Mouse (Mus musculus): ENCODE measurements at regions not wholly inside any gene's neighbourhood (a gene's known extent, or its start where the extent isn't known, plus 50 kb on each side); places are given as distances from the start of the nearest gene placed in this dataset.

DNA sequence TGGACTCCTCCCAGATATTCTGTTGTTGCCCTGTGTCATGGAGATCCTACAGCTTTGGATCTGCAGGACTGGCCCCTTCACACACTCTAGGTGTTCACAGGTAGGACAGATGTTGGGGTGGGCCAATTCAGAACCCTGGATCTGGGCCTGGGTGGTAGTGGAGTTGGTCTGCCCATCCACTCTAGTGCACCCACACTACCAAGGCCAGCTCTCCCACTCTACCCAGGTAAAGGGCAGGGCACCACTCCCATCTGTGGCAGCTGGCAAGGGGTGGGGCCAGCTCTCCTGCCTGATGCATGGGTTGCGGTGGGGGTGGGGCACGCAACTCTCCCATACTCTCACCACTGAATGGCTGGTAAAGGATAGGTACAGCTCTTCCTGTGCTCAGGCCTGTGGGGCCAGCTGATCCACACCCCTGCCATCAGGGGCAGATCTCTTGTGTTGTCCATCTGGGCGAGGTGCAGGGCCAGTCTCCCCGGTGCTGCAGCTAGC, 76.5 kb downstream of the Gja1 start:
- H3K4me1 ChIP-seq (replicated peaks; ENCODE audit: control insufficient read depth, insufficient read depth, low read length), result no peaks in the 10 kb centered on the region
- H3K9ac ChIP-seq (replicated peaks; ENCODE audit: low read depth, low read length), result no peak overlapping the region
- no peak overlapping the region for H3K27ac ChIP-seq (ENCODE audit: low read length)
- WGBS, result 90% methylated on average over 4 of the region's 4 CpGs
- no peaks in the 10 kb centered on the region for H3K27me3 ChIP-seq (replicated peaks; ENCODE audit: control insufficient read depth, insufficient read depth, low read length)
- H3K4me2 ChIP-seq (ENCODE audit: low read length), result no peak overlapping the region
- H3K36me3 ChIP-seq (ENCODE audit: control insufficient read depth, insufficient read depth), result no peaks in the 10 kb centered on the region
- no peaks in the 10 kb centered on the region for H3K9me3 ChIP-seq (ENCODE audit: control insufficient read depth, low read length)
- H3K4me3 ChIP-seq (replicated peaks; ENCODE audit: low read length), result no peak overlapping the region
- ATAC-seq, result no peak

DNA sequence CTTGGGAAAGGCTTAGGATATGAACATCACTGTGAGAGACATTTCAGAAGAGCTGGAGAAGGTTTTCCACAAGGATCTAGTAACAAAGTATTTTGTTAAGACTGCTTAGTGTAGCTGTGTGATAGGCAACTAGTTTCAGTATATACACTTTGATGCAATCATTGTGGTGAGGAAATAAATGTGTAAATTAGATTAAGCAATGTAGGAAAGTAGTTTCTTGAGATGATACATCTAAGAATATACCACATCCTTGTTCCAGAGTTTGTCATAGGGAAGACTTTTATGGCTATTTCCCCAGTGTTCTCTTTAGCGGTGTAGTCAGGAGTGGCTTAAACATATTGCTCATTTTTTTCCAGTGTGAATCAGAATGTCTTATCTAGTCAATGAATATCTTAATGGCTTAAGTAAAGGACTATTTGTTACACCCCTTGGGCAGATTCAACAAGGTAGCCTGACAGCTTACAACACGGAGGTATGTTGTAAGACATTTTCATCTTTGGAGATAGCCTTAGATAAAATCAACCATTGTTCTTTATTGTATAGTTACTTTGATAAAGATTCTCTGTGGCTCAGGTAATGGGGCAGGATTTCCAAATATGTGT, 78.8 kb downstream of the Gja1 start:
- ATAC-seq, result no peak
- H3K4me1 ChIP-seq (replicated peaks; ENCODE audit: control insufficient read depth, insufficient read depth, low read length), result no peaks in the 10 kb centered on the region
- no peak overlapping the region for H3K4me3 ChIP-seq (replicated peaks; ENCODE audit: low read length)
- no peak overlapping the region for H3K4me2 ChIP-seq (ENCODE audit: low read length)
- H3K9ac ChIP-seq (replicated peaks; ENCODE audit: low read depth, low read length), result no peak overlapping the region
- no peak overlapping the region for H3K27ac ChIP-seq (ENCODE audit: low read length)
- 0 out of 2 replicates have a peak, but pooled peaks cover 2% of the 10 kb centered on the region for H3K9me3 ChIP-seq (ENCODE audit: control insufficient read depth, low read length)
- no peaks in the 10 kb centered on the region for H3K36me3 ChIP-seq (ENCODE audit: control insufficient read depth, insufficient read depth)
- H3K27me3 ChIP-seq (replicated peaks; ENCODE audit: control insufficient read depth, insufficient read depth, low read length), result no peaks in the 10 kb centered on the region
- WGBS, result 89% methylated on average over 2 of the region's 2 CpGs

DNA sequence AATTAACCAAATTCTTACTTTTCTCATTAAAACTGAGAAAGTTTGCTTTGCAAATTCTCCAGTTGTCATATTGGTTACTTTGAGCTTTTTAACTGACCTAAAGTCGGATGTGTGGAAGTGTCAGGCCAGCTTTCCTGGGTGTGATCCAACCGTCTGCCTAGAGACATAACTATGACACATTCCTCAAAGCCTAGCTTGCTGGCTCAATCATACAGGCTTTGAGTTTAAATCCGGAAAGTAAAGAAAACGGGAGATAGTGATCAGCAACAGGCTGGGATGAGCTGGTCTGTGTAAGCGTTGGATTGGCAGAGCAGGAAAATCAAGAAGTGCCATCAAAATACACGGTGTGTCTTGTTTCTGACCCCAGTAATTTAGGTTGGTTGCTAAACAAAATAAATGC, 91.4 kb downstream of the Gja1 start:
- H3K27ac ChIP-seq (ENCODE audit: low read length), result no peak overlapping the region
- WGBS, result 77% methylated on average over 6 of the region's 6 CpGs
- H3K36me3 ChIP-seq (ENCODE audit: control insufficient read depth, insufficient read depth), result no peaks in the 10 kb centered on the region
- no peak overlapping the region for H3K4me2 ChIP-seq (ENCODE audit: low read length)
- no peak overlapping the region for H3K4me3 ChIP-seq (replicated peaks; ENCODE audit: low read length)
- ATAC-seq, result no peak
- H3K9ac ChIP-seq (replicated peaks; ENCODE audit: low read depth, low read length), result no peak overlapping the region
- H3K9me3 ChIP-seq (ENCODE audit: control insufficient read depth, low read length), result no peaks in the 10 kb centered on the region
- H3K4me1 ChIP-seq (replicated peaks; ENCODE audit: control insufficient read depth, insufficient read depth, low read length), result no peaks in the 10 kb centered on the region
- no peaks in the 10 kb centered on the region for H3K27me3 ChIP-seq (replicated peaks; ENCODE audit: control insufficient read depth, insufficient read depth, low read length)

DNA sequence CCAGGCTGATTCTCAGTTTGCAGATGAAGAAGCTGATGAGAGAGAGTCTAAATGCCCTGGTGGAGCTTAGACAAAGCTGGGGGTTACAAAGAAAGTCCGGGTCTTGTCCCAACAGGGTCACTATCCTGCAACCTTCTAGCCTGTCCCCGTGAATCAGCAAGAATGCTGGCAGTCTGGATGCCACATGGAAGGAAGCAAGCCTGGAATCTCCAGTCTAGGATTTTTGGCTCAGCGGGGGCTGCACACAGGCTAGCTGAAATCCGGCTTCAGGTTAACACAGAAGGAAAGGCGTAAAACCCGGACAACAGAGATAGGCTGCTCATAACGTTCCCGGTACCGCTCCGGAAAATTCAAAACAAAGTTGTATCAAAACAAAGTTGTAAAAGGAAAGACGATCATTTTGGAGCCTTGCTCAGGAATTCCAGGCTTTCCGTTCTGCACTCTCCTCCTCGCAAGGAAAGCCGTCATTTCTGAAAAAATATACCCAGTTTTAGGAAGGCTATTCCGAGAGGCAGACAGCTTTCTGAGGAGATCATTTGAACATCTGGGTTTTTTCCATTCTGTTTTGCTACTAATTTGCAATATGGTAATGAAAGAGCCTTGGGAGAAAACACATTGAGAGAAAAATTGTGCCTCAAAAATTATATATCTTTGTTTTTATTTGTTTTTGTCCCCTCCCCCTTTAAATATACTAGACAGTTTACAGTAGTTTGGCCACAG, 92.0 kb downstream of the Gja1 start:
- Histone ChIP-seq H3K9me3 (ENCODE audit: control insufficient read depth, low read length) (no peaks in the 10 kb centered on the region), H3K4me3 (replicated peaks; ENCODE audit: low read length) (no peak overlapping the region), H3K27me3 (replicated peaks; ENCODE audit: control insufficient read depth, insufficient read depth, low read length) (no peaks in the 10 kb centered on the region), H3K9ac (replicated peaks; ENCODE audit: low read depth, low read length) (no peak overlapping the region), H3K4me2 (ENCODE audit: low read length) (no peak overlapping the region), H3K36me3 (ENCODE audit: control insufficient read depth, insufficient read depth) (no peaks in the 10 kb centered on the region), H3K27ac (ENCODE audit: low read length) (no peak overlapping the region), H3K4me1 (replicated peaks; ENCODE audit: control insufficient read depth, insufficient read depth, low read length) (no peaks in the 10 kb centered on the region)
- no peak for ATAC-seq
- WGBS, result 72% methylated on average over 15 of the region's 15 CpGs

DNA sequence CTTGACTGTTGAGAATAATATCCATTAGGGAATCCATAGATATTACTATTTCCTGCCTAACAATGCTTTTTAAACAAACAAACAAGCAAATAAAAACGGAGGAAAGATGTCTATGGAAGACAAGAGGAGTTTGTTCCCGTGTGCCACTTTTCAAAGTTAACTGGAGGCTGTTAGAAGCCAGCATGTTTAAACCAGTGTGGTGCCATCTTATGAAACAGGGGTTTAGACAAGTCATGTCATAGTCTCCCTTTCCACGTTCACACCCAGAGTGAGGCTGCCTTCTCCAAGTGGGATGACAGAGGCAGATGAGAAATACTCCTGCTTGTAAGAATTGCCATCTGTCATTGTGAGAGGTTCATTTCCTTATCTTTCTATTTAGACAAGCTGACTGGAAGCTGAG, 92.8 kb downstream of the Gja1 start:
- Histone ChIP-seq H3K4me1 (replicated peaks; ENCODE audit: control insufficient read depth, insufficient read depth, low read length) (no peaks in the 10 kb centered on the region), H3K27ac (ENCODE audit: low read length) (no peak overlapping the region), H3K9me3 (ENCODE audit: control insufficient read depth, low read length) (no peaks in the 10 kb centered on the region), H3K4me3 (replicated peaks; ENCODE audit: low read length) (no peak overlapping the region), H3K36me3 (ENCODE audit: control insufficient read depth, insufficient read depth) (no peaks in the 10 kb centered on the region), H3K27me3 (replicated peaks; ENCODE audit: control insufficient read depth, insufficient read depth, low read length) (no peaks in the 10 kb centered on the region), H3K9ac (replicated peaks; ENCODE audit: low read depth, low read length) (no peak overlapping the region), H3K4me2 (ENCODE audit: low read length) (no peak overlapping the region)
- WGBS, result 81% methylated on average over 3 of the region's 3 CpGs
- ATAC-seq, result no peak

DNA sequence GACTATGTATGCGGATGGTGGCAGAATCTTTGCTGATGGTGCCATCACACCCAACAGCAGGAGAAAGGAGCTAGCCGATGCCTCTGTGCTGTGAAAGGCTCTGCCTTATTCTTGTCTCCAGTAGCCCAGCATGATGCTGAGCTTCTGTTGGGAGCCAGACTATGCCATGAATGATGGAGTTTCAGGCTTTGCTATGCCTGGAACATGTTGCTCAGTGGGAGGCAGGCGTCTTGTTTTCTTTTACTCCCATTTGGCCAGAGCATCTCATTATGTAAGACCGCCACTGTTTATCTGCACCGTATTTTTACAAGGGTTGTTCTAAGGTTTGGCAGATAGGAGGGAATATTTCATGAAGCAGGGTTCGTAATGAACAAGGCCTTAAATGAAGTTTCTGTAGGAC, 97.8 kb downstream of the Gja1 start:
- Histone ChIP-seq H3K4me2 (ENCODE audit: low read length) (no peak overlapping the region), H3K4me1 (replicated peaks; ENCODE audit: control insufficient read depth, insufficient read depth, low read length) (no peaks in the 10 kb centered on the region), H3K27ac (ENCODE audit: low read length) (no peak overlapping the region), H3K36me3 (ENCODE audit: control insufficient read depth, insufficient read depth) (no peaks in the 10 kb centered on the region), H3K4me3 (replicated peaks; ENCODE audit: low read length) (no peak overlapping the region), H3K9me3 (ENCODE audit: control insufficient read depth, low read length) (no peaks in the 10 kb centered on the region), H3K9ac (replicated peaks; ENCODE audit: low read depth, low read length) (no peak overlapping the region), H3K27me3 (replicated peaks; ENCODE audit: control insufficient read depth, insufficient read depth, low read length) (no peaks in the 10 kb centered on the region)
- WGBS, result 83% methylated on average over 6 of the region's 6 CpGs
- ATAC-seq, result no peak

DNA sequence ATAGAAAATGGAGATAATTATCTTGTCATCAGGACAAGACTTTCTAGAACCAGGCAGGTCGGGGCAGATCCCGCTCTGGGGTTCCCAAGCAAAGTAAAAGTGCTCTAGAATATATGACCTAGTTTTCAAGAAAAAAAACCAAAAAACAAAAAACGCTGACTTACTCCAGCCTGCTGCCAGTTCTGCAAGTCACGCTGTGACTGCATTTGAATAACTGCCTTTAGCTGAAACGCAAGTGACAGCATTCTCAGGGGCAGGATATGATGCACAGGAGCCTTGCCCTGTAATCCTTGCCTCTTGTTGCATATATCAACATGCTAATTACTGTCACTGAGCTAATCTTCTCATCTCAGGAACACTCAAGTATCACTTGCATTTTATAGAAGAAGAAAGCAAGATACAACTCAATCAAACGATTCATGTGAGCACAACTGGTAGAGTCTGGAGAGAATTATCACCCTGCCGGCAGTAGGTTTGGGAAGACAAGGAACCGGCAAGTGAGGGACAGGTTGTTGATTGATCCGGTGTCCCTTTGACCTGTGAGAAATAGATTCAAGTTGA, 105.1 kb downstream of the Gja1 start:
- H3K9me3 ChIP-seq (ENCODE audit: control insufficient read depth, low read length), result no peaks in the 10 kb centered on the region
- WGBS, result 65% methylated on average over 9 of the region's 9 CpGs
- no peak overlapping the region for H3K27ac ChIP-seq (ENCODE audit: low read length)
- no peak overlapping the region for H3K4me2 ChIP-seq (ENCODE audit: low read length)
- no peak overlapping the region for H3K4me3 ChIP-seq (replicated peaks; ENCODE audit: low read length)
- no peak overlapping the region for H3K9ac ChIP-seq (replicated peaks; ENCODE audit: low read depth, low read length)
- 0 out of 2 replicates have a peak, but pooled peaks cover 4% of the 10 kb centered on the region for H3K4me1 ChIP-seq (replicated peaks; ENCODE audit: control insufficient read depth, insufficient read depth, low read length)
- ATAC-seq, result no peak
- H3K27me3 ChIP-seq (replicated peaks; ENCODE audit: control insufficient read depth, insufficient read depth, low read length), result no peaks in the 10 kb centered on the region
- no peaks in the 10 kb centered on the region for H3K36me3 ChIP-seq (ENCODE audit: control insufficient read depth, insufficient read depth)

DNA sequence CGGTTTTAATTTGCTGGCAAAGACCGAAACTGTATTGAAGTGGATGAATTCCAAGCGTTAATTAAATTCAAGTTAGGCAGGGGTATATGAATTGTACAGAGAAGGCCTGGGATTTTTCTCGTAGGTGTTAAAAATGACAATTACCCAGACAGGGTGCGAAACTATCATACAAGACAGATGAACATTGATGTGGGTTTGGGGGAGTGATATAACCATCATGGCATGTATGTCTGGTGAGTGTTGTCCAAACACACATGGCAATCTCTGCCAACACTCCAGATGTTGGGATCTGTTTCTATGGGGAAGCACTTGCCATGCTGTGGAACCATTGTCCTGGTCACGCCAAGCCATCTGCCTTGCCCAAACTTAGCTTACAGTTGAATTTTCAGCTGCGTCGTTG, 107.8 kb downstream of the Gja1 start:
- Histone ChIP-seq H3K9me3 (ENCODE audit: control insufficient read depth, low read length) (no peaks in the 10 kb centered on the region), H3K4me3 (replicated peaks; ENCODE audit: low read length) (no peak overlapping the region), H3K27ac (ENCODE audit: low read length) (no peak overlapping the region), H3K9ac (replicated peaks; ENCODE audit: low read depth, low read length) (no peak overlapping the region), H3K27me3 (replicated peaks; ENCODE audit: control insufficient read depth, insufficient read depth, low read length) (no peaks in the 10 kb centered on the region), H3K36me3 (ENCODE audit: control insufficient read depth, insufficient read depth) (no peaks in the 10 kb centered on the region), H3K4me1 (replicated peaks; ENCODE audit: control insufficient read depth, insufficient read depth, low read length) (0 out of 2 replicates have a peak, but pooled peaks cover 4% of the 10 kb centered on the region), H3K4me2 (ENCODE audit: low read length) (no peak overlapping the region)
- WGBS, result 50% methylated on average over 8 of the region's 8 CpGs
- ATAC-seq, result peak; percentile 86

DNA sequence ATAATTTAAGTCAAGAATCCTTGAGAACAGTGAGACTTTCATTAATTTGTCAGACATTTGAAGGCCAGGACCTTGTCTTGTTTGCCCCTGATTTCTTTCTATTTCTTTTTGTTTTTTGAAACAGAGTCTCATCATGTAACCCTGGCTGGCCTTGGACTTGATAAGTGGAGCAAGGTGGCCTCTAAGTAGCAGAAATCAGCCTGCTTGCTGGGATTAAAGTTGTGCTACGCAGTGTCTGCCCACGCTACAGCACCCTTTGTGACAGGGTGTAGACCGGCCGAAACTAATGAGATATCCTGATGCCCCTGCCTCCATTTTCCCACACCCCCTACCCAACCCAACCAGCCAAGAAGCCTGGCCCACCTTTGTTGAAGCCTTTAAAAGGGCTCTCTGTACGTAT, 108.6 kb downstream of the Gja1 start:
- Histone ChIP-seq H3K9me3 (ENCODE audit: control insufficient read depth, low read length) (no peaks in the 10 kb centered on the region), H3K9ac (replicated peaks; ENCODE audit: low read depth, low read length) (no peak overlapping the region), H3K4me3 (replicated peaks; ENCODE audit: low read length) (no peak overlapping the region), H3K4me1 (replicated peaks; ENCODE audit: control insufficient read depth, insufficient read depth, low read length) (0 out of 2 replicates have a peak, but pooled peaks cover 4% of the 10 kb centered on the region), H3K36me3 (ENCODE audit: control insufficient read depth, insufficient read depth) (no peaks in the 10 kb centered on the region), H3K4me2 (ENCODE audit: low read length) (no peak overlapping the region), H3K27me3 (replicated peaks; ENCODE audit: control insufficient read depth, insufficient read depth, low read length) (no peaks in the 10 kb centered on the region), H3K27ac (ENCODE audit: low read length) (no peak overlapping the region)
- no peak for ATAC-seq
- 76% methylated on average over 5 of the region's 5 CpGs for WGBS

Data from forebrain, embryonic 16.5 days (tissue).